Mouse (Mus musculus): ENCODE data around the gene Olfr288.

Gene Olfr288

GRCm38 (mm10) chr15:98195442-98195841 is at the start of gene Olfr288:
TSS of gene Olfr288 (minus strand) at chr15:98195542.
- no peak for DNase-seq (ENCODE audit: low spot score)

DNA sequence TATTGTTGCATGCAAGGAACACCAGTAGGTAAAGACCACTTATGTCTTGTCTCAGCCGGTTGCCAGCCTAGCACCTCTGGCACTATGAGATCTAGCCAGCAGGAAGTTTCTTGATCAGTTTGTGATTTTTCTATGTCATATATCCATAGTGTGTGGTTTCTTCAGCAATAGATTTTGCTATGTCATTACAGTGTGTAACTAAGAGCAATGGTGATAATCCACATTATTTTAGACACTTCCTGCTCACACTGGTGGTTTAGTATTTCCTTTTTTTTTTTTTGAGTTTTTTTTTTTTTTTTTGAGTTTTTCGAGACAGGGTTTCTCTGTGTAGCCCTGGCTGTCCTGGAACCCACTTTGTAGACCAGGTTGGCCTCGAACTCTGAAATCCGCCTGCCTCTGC is 40.1 kb upstream of the Olfr288 start:
- no peak for DNase-seq (ENCODE audit: low spot score)

DNA sequence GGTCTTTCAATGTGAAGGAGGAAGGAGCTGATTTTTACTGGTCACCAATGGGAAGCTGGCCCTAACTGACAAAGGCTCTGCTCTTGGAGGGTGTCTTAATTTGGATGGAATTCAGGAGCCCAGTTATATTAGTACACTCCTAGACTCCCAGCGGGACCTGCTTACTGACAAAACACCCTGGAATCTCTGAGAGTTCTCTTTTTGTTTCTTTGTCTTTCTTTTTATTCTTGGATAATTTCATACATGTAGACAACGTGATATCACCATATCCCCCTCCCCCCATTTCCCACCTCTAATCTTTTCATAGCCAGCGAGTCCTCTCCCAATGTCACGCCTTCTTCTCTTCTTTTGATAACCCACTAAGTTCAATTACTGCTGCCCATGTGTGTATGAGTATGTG is 39.0 kb upstream of the Olfr288 start, which contains the start of gene Olfr286:
TSS of gene Olfr286 (minus strand) at position 101 of the 400 bp plus-strand sequence.
- DNase-seq (ENCODE audit: low spot score), result no peak

DNA sequence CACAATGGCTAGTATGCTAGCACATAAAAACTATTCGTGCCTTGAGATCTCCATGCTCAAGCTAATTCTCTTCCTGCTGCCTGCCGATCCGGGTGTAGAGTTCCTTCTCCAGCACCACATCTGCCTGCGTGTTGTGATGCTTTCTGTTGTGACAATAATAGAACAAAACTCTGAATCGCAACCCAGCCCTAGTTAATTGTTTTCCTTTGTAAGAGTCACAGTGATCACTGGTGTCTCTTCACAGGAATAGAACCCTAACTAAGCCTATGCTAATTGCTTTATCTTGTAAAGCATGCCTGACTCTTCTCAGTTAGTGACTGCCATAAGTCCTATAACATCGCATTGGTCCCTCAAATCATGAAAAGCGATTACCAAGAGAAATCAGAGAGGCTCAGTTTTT is 30.8 kb upstream of the Olfr288 start:
- DNase-seq (ENCODE audit: low spot score), result no peak

GRCm38 (mm10) chr15:98225610-98226009 is 30.3 kb upstream of the Olfr288 start:
- DNase-seq (ENCODE audit: low spot score), result no peak

GRCm38 (mm10) chr15:98222377-98222776 is 27.0 kb upstream of the Olfr288 start:
- no peak for DNase-seq (ENCODE audit: low spot score)

DNA sequence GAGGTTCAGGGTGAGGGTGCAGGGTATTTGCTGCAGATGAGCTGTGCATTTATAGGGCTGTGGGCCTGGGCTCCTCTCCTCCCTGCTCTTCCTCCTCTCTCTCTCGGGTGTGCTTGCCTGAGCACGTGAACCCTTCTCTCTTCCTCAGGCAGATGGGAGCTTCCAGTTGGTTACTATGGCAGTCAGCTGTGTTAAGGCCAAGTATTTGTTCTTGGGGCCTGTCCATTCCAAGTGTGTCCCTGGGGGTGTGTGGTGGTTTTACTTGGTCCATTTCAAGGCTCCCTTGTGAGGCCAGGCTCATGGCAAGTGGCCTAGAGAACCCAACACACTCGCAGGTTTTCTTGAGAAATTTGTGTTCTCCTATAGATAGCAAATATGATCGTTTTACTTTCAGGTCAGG is 25.5 kb upstream of the Olfr288 start, which contains the start of the genes Gm44579 and Olfr287:
TSS of gene Gm44579 (minus strand) at position 101 of the 400 bp plus-strand sequence.
TSS of gene Olfr287 (minus strand) at position 180 of the 400 bp plus-strand sequence.
- no peak for DNase-seq (ENCODE audit: low spot score)

DNA sequence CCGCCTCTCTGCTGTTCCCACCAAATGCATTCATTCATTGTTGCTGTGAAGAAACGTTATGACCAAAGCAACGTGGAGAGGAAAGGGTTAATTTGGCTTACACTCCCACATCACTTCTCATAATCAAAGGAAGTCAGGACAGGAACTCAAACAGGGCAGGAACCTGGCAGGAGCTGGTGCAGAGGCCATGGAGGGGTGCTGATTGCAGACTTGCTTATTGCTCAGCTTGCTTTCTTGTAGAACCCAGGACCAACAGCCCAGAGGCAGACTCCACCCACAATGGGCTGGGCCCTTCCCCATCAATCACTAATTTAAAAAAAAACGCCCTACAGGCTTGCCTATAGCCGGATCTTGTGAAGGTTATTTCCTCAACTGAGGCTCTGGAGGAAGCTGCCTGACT is 18.8 kb upstream of the Olfr288 start:
- DNase-seq (ENCODE audit: low spot score), result no peak

DNA sequence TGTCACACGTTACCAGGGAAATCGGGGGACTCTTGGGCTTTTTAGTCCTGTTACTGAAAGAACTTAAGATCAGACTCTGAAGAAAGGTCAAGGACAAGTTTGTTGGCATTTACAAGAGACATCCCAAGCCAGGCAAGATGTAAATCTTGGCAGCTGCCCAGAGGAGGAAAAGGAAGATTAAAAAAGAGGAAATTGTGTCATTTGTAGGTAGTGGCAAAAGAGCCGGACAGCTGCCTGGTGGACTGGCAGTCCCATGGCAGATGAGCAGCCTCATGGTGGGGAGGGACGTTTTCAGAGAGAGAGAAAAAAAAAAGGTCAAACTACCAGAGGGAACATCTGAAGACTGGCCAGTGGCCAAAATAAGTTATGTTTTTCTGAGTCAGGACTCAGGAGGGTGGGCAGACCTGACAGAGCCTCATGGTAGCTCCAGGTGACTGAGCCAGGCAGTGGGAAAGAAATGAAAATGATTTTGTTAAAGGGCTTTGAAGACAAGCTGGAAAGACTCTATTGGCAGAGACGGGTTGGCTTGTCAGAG is 18.1 kb upstream of the Olfr288 start:
- no peak for DNase-seq (ENCODE audit: low spot score)

DNA sequence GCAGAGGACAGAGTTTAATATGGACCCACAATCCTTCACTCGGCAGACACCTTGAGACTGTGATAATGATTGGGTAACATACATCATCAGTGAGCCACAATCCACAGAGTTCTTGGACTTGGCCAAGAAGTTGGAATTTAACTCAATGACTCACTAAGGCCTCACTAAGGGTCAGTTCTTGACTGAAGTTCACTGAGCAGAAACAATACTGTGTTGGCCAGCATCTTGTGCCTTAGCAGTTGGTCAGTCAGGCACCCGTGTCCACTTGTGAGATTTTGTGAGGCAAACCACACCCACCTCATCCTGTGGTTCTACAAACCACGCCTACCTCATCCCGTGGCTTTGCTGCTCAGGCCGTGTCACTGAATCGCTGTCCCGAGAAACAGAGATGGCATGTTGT is 14.3 kb upstream of the Olfr288 start:
- no peak for DNase-seq (ENCODE audit: low spot score)

DNA sequence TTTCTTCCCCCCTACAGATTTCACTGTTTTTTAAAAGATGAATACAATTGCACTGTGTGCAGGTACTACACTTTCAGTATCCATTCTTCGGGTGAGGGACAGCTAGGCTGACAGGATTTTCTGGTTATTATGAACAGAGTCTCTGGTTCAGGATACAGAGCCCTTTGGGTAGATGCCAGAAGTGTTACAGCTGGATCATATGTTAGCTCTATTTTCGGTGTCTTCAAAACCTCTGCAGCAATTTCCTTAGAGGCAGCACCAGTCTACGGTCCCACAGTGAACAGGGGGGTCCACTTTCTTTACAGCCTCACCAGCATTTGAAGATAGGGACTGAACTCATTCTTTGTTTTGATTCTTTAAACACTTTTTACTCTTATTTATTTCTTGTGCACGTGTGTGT is 10.9 kb downstream of the Olfr288 start:
- DNase-seq (ENCODE audit: low spot score), result no peak

- DNase-seq (ENCODE audit: low spot score), result no peak
Measured at GRCm38 (mm10) chr15:98181856-98182570, 13.3 kb downstream of the Olfr288 start.

DNA sequence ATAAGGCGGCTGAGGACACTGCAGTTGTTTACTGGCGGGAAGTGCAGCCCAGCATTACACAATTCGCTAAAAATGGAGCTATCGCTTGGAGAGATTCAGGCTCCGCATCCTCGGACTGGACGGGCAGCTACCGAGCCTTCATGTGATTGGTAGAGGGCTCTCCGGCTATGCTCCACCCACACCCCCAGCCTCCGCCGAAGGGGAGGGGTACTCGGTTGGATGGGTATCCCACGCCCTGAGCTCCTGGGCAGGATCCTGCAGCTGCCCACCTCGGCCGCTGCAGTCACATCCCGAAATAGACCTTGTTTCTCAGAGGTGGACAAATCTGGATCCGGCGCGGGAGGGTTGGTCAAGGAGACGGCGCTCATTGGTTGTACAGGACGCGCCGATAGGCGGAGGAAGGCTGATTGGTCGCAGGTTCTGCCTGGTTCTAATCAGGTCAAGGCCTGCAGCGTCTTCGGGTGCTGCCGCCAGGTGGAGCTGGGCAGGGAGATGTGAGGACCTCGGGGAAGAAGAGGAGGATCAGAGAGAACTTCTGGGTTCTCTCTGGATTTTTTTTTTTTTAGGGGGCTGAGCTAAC is 14.1 kb downstream of the Olfr288 start:
- DNase-seq (ENCODE audit: low spot score), result peak; percentile 81

DNA sequence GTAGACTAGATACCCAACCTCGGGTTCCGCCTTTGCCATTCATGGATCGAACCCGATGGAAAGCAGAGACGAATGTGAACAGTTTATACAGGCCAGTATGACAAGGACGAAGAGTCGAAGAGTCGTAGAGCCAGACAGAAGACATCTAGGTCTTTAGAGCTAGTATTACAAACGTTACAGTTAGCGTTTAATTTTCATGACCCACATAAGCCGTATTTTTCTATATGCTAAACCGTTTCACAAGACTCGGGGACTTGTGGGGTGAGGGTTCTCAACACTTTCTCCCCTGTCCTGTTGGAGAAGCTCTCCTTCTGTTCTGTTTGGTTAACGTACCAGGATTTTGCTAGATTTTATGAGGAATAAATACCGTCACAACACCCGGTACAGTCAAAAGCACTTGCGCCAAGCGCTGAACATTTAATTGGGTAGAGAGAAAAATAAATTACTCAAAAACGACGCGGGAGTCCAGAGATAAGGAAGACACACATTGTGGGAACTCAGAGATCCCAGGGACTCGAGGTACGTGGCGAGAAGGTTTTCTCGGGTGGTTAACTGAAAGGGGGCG is 14.7 kb downstream of the Olfr288 start:
- no peak for DNase-seq (ENCODE audit: low spot score)

DNA sequence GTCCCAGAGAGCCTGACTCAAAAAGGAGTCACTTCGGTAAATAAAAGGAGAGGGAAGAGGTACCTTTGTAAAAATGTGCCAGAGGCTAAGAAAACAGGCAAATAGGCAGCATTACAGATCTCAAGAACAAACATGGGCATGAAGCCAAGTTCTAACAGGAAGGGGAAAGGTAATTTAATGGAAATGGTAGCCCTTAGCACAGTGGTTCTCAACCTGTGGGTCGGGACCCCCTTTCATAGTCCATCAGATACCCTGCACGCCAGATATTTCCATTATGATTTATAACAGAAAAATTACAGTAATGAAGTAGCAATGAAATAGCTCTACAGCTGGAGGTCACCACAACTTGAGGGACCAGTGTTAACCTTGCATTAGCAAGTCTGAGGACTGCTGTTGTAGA is 18.0 kb downstream of the Olfr288 start:
- DNase-seq (ENCODE audit: low spot score), result no peak

- no peak for DNase-seq (ENCODE audit: low spot score)
Measured at GRCm38 (mm10) chr15:98173821-98174220, 21.5 kb downstream of the Olfr288 start.

DNA sequence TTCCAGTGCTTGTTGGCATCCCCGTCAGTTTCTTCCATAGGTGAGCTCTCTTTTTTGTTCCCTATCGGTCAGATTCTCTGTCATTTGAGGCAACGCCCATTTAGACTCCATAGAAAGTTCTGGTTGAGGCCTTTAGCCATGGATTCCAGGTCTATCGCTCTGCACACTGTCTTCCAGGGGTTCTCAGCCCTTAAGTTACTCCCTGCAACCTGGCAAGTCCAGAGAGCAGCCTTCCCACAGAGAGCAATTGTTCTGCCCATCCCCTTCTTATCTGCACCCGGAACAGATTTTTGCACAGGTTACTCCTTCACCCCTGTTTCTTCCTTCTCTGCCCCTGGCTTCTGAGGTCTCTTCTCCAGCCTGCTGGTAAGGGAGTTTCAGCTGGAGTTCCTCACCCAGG is 23.2 kb downstream of the Olfr288 start:
- no peak for DNase-seq (ENCODE audit: low spot score)

DNA sequence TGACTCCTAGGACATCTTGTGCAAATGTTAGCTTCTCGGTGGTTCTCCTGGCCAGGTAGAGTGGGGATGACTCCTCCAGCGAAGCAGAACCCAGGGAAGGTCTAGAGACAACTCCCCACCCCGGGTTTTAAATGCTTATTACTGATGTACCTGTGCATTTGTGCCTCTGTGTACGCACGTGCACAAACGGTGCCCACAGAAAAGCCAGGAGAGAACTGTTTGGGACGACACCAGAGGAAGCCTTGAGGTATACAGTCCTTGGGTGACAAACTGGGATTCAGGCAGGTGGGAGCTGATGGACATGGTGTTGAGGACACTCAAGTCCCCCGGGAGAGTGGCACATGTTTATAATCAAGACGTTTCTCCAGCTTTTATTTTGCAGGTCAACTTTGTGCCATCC is 24.4 kb downstream of the Olfr288 start:
- no peak for DNase-seq (ENCODE audit: low spot score)

GRCm38 (mm10) chr15:98170365-98170764 is 25.0 kb downstream of the Olfr288 start:
- no peak for DNase-seq (ENCODE audit: low spot score)

- no peak for DNase-seq (ENCODE audit: low spot score)
Measured at GRCm38 (mm10) chr15:98168622-98169004, 26.7 kb downstream of the Olfr288 start.

DNA sequence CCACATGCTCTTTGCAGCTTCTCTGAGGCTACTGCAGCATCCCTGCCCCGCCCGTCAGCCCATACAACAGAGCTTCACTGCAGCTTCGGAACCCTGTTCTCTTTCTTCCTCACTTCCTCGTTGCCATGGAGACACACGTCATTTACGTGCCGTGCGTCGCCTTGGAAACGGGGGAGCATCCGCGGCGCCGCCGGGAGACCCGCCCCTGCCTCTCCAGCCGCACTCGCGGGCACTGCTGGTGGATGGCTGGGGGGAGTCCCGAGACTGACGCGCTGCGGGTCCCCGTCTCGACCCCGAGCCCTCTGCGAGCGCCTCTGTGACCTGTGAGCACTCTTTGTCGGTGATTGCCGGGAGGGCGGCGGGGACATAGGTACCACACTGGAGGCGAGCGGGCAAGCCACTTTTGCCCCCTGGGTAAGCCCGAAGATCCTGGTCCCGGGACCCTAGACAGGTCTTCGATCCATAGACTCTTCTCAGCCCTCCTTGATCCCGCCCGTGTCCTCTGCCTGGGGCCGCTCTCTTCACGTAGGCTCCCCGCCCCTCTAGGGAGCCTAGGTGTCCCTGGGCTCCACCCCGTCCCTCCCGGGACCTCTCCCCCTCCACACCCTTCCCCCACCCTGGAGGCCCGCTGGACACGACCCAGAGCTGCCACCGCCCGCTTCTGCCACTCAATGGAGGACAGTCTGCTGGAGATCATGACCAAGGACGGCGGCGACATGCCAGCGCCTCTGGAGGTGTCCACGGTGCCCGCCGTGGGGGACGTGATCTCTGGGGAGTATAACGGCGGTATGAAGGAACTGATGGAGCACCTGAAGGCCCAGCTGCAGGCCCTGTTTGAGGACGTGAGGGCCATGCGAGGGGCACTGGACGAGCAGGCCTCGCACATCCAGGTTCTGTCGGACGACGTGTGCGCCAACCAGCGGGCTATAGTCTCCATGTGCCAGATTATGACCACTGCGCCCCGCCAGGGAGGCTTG is 27.4 kb downstream of the Olfr288 start:
- DNase-seq (ENCODE audit: low spot score), result no peak

Measured in ovary, postnatal 10 days (tissue).